Mouse (Mus musculus) heart, embryonic 11.5 days (tissue): Measurements from ENCODE around the gene Samd4b. TPM values are rescaled to one million over a fixed set of nuclear protein-coding genes. Genes with fewer than 3 reads are reported as not detected.
"Not testable (repeated sequence)": the region's sequence is repeated elsewhere in the genome, so short reads cannot be mapped to it uniquely, and the experiment has no call there.

Experiments
- ATAC-seq: fragments of 200-750 bp; cut with Nextera tagmentation; replicated peaks from 2 replicates; pipeline ENCODE4 v1.8.0; 2017; ENCODE audit warnings: moderate library complexity; ENCODE audit not compliant: insufficient number of reproducible peaks, low FRiP score, low TSS enrichment
- H3K27ac ChIP-seq: fragments of 300-500 bp; sonication (generic); 2 replicates; pipeline ENCODE4 v1.5.1; 2014; ENCODE audit warnings: mild to moderate bottlenecking, low read depth, low read length
- H3K27me3 ChIP-seq: fragments of 300-500 bp; sonication (generic); 2 replicates; pipeline ENCODE4 v1.6.1; 2014; ENCODE audit warnings: mild to moderate bottlenecking, low read length, mixed read lengths; ENCODE audit not compliant: control insufficient read depth, insufficient read depth
- H3K36me3 ChIP-seq: fragments of 300-500 bp; sonication (generic); 2 replicates; pipeline ENCODE4 v1.6.1; 2014; ENCODE audit warnings: mild to moderate bottlenecking, low read length, moderate library complexity, mixed read lengths; ENCODE audit not compliant: control insufficient read depth, insufficient read depth
- H3K4me1 ChIP-seq: fragments of 300-500 bp; sonication (generic); 2 replicates; pipeline ENCODE4 v1.6.1; 2014; ENCODE audit warnings: low read length; ENCODE audit not compliant: control insufficient read depth, insufficient read depth
- H3K4me2 ChIP-seq: fragments of 300-500 bp; sonication (generic); 2 replicates; pipeline ENCODE4 v1.6.1; 2014; ENCODE audit warnings: mild to moderate bottlenecking, moderate library complexity
- H3K4me3 ChIP-seq: fragments of 300-500 bp; sonication (generic); 2 replicates; pipeline ENCODE4 v1.5.1; 2014; ENCODE audit warnings: low read depth, low read length
- H3K9ac ChIP-seq: fragments of 300-500 bp; sonication (generic); 2 replicates; pipeline ENCODE4 v1.6.1; 2014; ENCODE audit warnings: mild to moderate bottlenecking, low read depth, low read length, moderate library complexity
- H3K9me3 ChIP-seq: fragments of 300-500 bp; sonication (generic); replicated peaks from 2 replicates; pipeline ENCODE4 v1.6.1; 2016; ENCODE audit warnings: low read length; ENCODE audit not compliant: control insufficient read depth
- WGBS: fragments of 180-500 bp; shearing (Covaris S2); extraction: QIAGEN DNeasy Blood & Tissue Kit; methylation state at CpG from one replicate; pipeline ENCODE4 v1.1.7; 2014; ENCODE audit not compliant: insufficient replicate concordance; 5-methylcytosine and 5-hydroxymethylcytosine counted together
- polyA plus RNA-seq: library from polyadenylated mRNA; unstranded; fragments of >200 nt; fragmentation: Nextera tagmentation; extraction: Ambion mirVana; gene quantifications from 2 replicates; pipeline ENCODE4 v1.2.1, GENCODE M21; 2014

The Samd4b gene
- polyA plus RNA-seq, 1 experiment from 2014 or later = 22.8 TPM

- no peaks in the 10 kb centered on the region for H3K9me3 ChIP-seq
- no peak overlapping the region for H3K4me3 ChIP-seq
- no peak overlapping the region for H3K4me2 ChIP-seq
- H3K27ac ChIP-seq = no peak overlapping the region
- no peak for ATAC-seq
- no peaks in the 10 kb centered on the region for H3K4me1 ChIP-seq
- H3K27me3 ChIP-seq = peaks cover 6% of the 10 kb centered on the region; the same call in 1 of the 2 replicates
- H3K36me3 ChIP-seq = no peaks in the 10 kb centered on the region
- WGBS = 67% methylated on average over 8 of the region's 8 CpGs
- H3K9ac ChIP-seq = no peak overlapping the region
These were observed 65.9 kb downstream of the Samd4b start for GRCm38 (mm10) chr7:28532005-28532404.

- no peak; the same call in 1 of the 2 replicates for ATAC-seq
- Histone ChIP-seq H3K4me1 (no peaks in the 10 kb centered on the region), H3K27me3 (peaks cover 6% of the 10 kb centered on the region; the same call in 1 of the 2 replicates), H3K4me3 (no peak overlapping the region), H3K27ac (no peak overlapping the region), H3K9me3 (no peaks in the 10 kb centered on the region), H3K4me2 (peak overlapping the region; percentile 14; the same call in 1 of the 2 replicates), H3K36me3 (no peaks in the 10 kb centered on the region), H3K9ac (no peak overlapping the region)
- 6% methylated on average over 19 of the region's 19 CpGs for WGBS
These were observed 69.8 kb downstream of the Samd4b start for GRCm38 (mm10) chr7:28527922-28528719.

DNA sequence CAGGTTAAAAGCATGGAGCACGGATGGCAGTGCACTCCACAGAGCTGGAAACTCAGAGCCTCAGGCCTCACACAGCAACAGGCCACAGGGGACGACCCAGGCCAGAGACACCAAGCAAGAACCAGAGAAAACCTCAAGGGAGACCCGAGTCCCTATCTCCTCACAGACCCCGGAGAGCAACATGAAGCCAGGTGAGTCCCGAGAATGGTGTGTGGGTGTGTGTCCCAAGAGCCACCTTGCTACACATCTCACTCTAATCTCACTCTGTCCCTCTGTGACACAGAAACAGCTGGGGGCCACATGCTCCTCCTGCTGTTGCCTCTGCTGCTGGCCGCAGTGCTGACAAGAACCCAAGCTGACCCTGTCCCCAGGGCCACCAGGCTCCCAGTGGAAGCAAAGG is 75.4 kb downstream of the Samd4b start, which contains the start of gene Ifnl3:
TSS of gene Ifnl3 (plus strand) at position 301 of the 400 bp plus-strand sequence.
- 50% methylated on average over 5 of the region's 6 CpGs for WGBS

GRCm38 (mm10) chr7:28511441-28511840 is 86.5 kb downstream of the Samd4b start:
- Histone ChIP-seq H3K27me3 (no peaks in the 10 kb centered on the region), H3K4me2 (no peak overlapping the region), H3K9ac (no peak overlapping the region), H3K4me1 (no peaks in the 10 kb centered on the region), H3K9me3 (no peaks in the 10 kb centered on the region), H3K27ac (no peak overlapping the region), H3K36me3 (no peaks in the 10 kb centered on the region), H3K4me3 (no peak overlapping the region)
- WGBS = 61% methylated on average over 8 of the region's 8 CpGs
- no peak for ATAC-seq

More for the DNA sequence above, 75.4 kb downstream of the Samd4b start, which contains the start of gene Ifnl3:
- not testable (repeated sequence) for H3K4me3 ChIP-seq, H3K9ac ChIP-seq, H3K36me3 ChIP-seq, H3K27me3 ChIP-seq, ATAC-seq, H3K9me3 ChIP-seq, H3K4me2 ChIP-seq, H3K27ac ChIP-seq, H3K4me1 ChIP-seq

GRCm38 (mm10) chr7:28510405-28510974 is 87.5 kb downstream of the Samd4b start, which contains the start of gene Ifnl2:
TSS of gene Ifnl2 (minus strand) at chr7:28510455.
- not testable (repeated sequence) for H3K4me1 ChIP-seq, H3K9ac ChIP-seq, H3K4me2 ChIP-seq, H3K27ac ChIP-seq, H3K36me3 ChIP-seq, H3K4me3 ChIP-seq, H3K27me3 ChIP-seq, ATAC-seq, H3K9me3 ChIP-seq
- 50% methylated on average over 8 of the region's 8 CpGs for WGBS

GRCm38 (mm10) chr7:28509121-28509520 is 88.8 kb downstream of the Samd4b start:
- H3K9me3 ChIP-seq = not testable (repeated sequence)

DNA sequence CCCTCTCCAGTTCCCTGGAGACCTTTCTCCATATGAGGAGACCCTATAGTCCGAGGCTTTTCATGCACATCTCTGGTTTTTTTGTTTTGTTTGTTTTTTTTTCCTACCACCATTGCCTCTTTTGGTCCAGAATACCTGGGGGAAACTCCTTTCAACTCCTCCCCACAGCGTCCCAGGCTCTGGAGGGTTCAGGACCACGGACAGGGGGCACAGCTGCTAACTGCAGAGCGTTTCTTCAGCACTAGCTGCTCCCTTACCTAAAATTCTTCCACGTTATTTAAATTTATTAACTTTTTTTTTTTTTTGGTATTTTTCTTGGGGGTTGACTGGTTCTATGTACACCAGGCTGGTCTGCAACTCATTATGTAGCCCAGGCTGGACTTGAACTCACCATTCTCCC is 92.4 kb downstream of the Samd4b start:
- Histone ChIP-seq H3K4me3 (no peak overlapping the region), H3K9me3 (no peaks in the 10 kb centered on the region), H3K36me3 (no peaks in the 10 kb centered on the region), H3K27me3 (no peaks in the 10 kb centered on the region), H3K4me1 (no peaks in the 10 kb centered on the region), H3K27ac (no peak overlapping the region), H3K4me2 (no peak overlapping the region), H3K9ac (no peak overlapping the region)
- ATAC-seq = no peak
- 4% methylated on average over 5 of the region's 5 CpGs for WGBS

More at GRCm38 (mm10) chr7:28509121-28509520, 88.8 kb downstream of the Samd4b start:
- WGBS = 74% methylated on average over 2 of the region's 2 CpGs
- not testable (repeated sequence) for H3K9ac ChIP-seq, H3K27ac ChIP-seq, H3K27me3 ChIP-seq, H3K4me2 ChIP-seq, H3K4me1 ChIP-seq, ATAC-seq, H3K36me3 ChIP-seq, H3K4me3 ChIP-seq

DNA sequence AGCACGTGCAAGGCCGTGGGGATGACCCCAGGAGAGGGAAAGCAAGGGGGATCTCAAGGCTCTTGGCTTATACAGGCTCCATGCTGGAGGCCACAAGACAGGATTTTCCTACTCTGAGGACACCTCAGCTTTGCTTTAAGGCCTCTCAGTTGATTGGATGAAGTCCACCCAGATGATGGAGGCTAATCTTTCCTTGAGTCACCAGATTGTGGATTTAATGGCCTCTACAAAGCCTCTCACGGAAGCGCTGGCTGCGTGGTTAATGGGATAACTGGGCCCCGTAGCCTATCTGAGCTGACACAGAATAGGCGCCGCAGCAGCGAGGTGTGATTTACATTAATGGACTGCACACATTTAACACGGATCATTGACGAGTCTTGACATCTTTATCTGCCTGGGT is 102.5 kb downstream of the Samd4b start:
- H3K4me1 ChIP-seq = no peaks in the 10 kb centered on the region
- no peak overlapping the region for H3K4me2 ChIP-seq
- no peak overlapping the region for H3K9ac ChIP-seq
- no peak overlapping the region for H3K4me3 ChIP-seq
- H3K36me3 ChIP-seq = no peaks in the 10 kb centered on the region
- no peak for ATAC-seq
- no peak overlapping the region for H3K27ac ChIP-seq
- no peaks in the 10 kb centered on the region for H3K27me3 ChIP-seq
- H3K9me3 ChIP-seq = no peaks in the 10 kb centered on the region
- 79% methylated on average over 11 of the region's 11 CpGs for WGBS
